Mouse (Mus musculus) thymus, adult 18-20 months (tissue): ENCODE results near the gene Olfr1287.

ENCODE experiments used
- DNase-seq, 2 experiments: peaks; one replicate each; pipeline ENCODE4 v3.0.0; 2022; ENCODE audit warnings: mixed read lengths in 2 of 2

The Olfr1287 gene

GRCm38 (mm10) chr2:111448842-111449241 is at the start of gene Olfr1287:
Gene Olfr1287, plus strand, starts transcription at chr2:111449142.
- DNase-seq, result no peak

GRCm38 (mm10) chr2:111422931-111423330 is 26.0 kb upstream of the Olfr1287 start, which contains the start of gene Olfr1286:
Gene Olfr1286, minus strand, starts transcription at chr2:111423115.
- no peak for DNase-seq

- no peak for DNase-seq
Observed at GRCm38 (mm10) chr2:111473801-111474200, 24.9 kb downstream of the Olfr1287 start, which contains the start of gene Olfr1288. Gene Olfr1288, plus strand, starts transcription at chr2:111474101.

GRCm38 (mm10) chr2:111480519-111480918 is 31.6 kb downstream of the Olfr1287 start, which contains the start of gene Olfr1289:
Gene Olfr1289, plus strand, starts transcription at chr2:111480819.
- no peak for DNase-seq

- DNase-seq, result no peak
Observed at GRCm38 (mm10) chr2:111493729-111494128, 44.8 kb downstream of the Olfr1287 start, which contains the start of gene Olfr1290. Gene Olfr1290, minus strand, starts transcription at chr2:111493829.

GRCm38 (mm10) chr2:111496880-111497279 is 47.9 kb downstream of the Olfr1287 start, which contains the start of gene Olfr1291-ps1:
Gene Olfr1291-ps1, plus strand, starts transcription at chr2:111497180.
- DNase-seq, result no peak
